Mouse (Mus musculus) stomach, embryonic 16.5 days (tissue): ENCODE data around the gene Bloc1s4. TPM values are rescaled to one million over a fixed set of nuclear protein-coding genes. Genes with fewer than 3 reads are reported as not detected.

ENCODE experiments used
- ATAC-seq: fragments of 200-750 bp; cut with Nextera tagmentation; 2 replicates; pipeline ENCODE4 v1.8.0; 2017; ENCODE audit warnings: moderate number of reproducible peaks, moderate TSS enrichment; ENCODE audit not compliant: insufficient read depth, low FRiP score
- H3K27ac ChIP-seq: fragments of 300-500 bp; sonication (generic); 2 replicates; pipeline ENCODE4 v1.5.1; 2014; ENCODE audit warnings: low read length
- H3K27me3 ChIP-seq: fragments of 300-500 bp; sonication (generic); 2 replicates; pipeline ENCODE4 v1.6.1; 2014; ENCODE audit warnings: low read length, control low read depth, mixed read lengths; ENCODE audit not compliant: control insufficient read depth, insufficient read depth
- H3K36me3 ChIP-seq: fragments of 300-500 bp; sonication (generic); 2 replicates; pipeline ENCODE4 v1.6.1; 2014; ENCODE audit warnings: low read length; ENCODE audit not compliant: control insufficient read depth, insufficient read depth
- H3K4me1 ChIP-seq: fragments of 300-500 bp; sonication (generic); 2 replicates; pipeline ENCODE4 v1.6.1; 2014; ENCODE audit warnings: low read length, control low read depth, mixed read lengths; ENCODE audit not compliant: control insufficient read depth, insufficient read depth
- H3K4me2 ChIP-seq: fragments of 300-500 bp; sonication (generic); 2 replicates; pipeline ENCODE4 v1.6.1; 2014; ENCODE audit warnings: low read depth, low read length, mixed read lengths
- H3K4me3 ChIP-seq: fragments of 300-500 bp; sonication (generic); replicated peaks from 2 replicates; pipeline ENCODE4 v1.5.1; 2014; ENCODE audit warnings: mild to moderate bottlenecking, low read length
- H3K9ac ChIP-seq: fragments of 300-500 bp; sonication (generic); 2 replicates; pipeline ENCODE4 v1.6.1; 2014; ENCODE audit warnings: low read length
- H3K9me3 ChIP-seq: fragments of 300-500 bp; sonication (generic); replicated peaks from 2 replicates; pipeline ENCODE4 v1.6.1; 2016; ENCODE audit warnings: low read length, control low read depth; ENCODE audit not compliant: control insufficient read depth
- WGBS: fragments of 180-500 bp; shearing (Covaris S2); extraction: QIAGEN DNeasy Blood & Tissue Kit; methylation state at CpG from one replicate; pipeline ENCODE4 v1.1.7; 2014; 5-methylcytosine and 5-hydroxymethylcytosine counted together
- polyA plus RNA-seq: library from polyadenylated mRNA; unstranded; fragments of >200 nt; fragmentation: Nextera tagmentation; extraction: Ambion mirVana; gene quantifications from 2 replicates; pipeline ENCODE4 v1.2.1, GENCODE M21; 2015

Bloc1s4 gene
- polyA plus RNA-seq, 1 experiment from 2014 or later = 18.3 TPM

DNA sequence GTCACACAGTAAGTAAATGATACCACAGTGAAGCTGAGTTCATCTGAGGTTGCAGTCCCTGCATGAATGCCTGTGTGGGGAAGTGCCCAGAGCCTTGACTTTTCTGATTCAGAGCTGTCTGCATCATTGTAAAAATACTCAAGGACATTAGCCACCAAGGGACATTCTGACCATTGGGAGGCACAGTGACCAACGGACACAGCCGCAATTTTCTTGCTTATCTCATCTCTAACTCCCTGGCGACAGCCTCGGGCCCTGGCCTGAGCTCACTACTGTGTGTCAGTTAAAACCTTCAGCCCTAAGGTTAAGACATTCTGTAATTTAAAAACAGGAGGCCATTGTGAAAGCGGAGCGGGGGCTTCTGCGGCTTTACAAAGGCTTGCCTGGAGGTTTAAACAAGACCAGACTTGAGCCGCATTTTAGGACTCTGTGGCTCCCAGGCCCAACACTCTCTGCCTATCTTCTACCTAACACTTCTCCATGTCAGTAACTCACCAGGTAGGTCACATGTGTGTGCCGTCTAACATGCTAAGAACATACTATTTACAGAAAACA lies 27.6 kb upstream of the Bloc1s4 start:
- no peak overlapping the region for H3K4me2 ChIP-seq
- H3K36me3 ChIP-seq = no peaks in the 10 kb centered on the region
- H3K9me3 ChIP-seq = peaks cover 10% of the 10 kb centered on the region; the same call in 1 of the 2 replicates
- no peaks in the 10 kb centered on the region for H3K27me3 ChIP-seq
- no peaks in the 10 kb centered on the region for H3K4me1 ChIP-seq
- ATAC-seq = no peak
- H3K27ac ChIP-seq = no peak overlapping the region
- WGBS = 30% methylated on average over 9 of the region's 9 CpGs
- no peak overlapping the region for H3K9ac ChIP-seq
- no peak overlapping the region for H3K4me3 ChIP-seq

GRCm38 (mm10) chr5:36775317-36775716 lies 26.9 kb upstream of the Bloc1s4 start:
- ATAC-seq = no peak
- Histone ChIP-seq H3K4me3 (no peak overlapping the region), H3K4me1 (no peaks in the 10 kb centered on the region), H3K9me3 (0 out of 2 replicates have a peak, but pooled peaks cover 4% of the 10 kb centered on the region), H3K36me3 (no peaks in the 10 kb centered on the region), H3K27me3 (no peaks in the 10 kb centered on the region), H3K9ac (no peak overlapping the region), H3K4me2 (no peak overlapping the region), H3K27ac (no peak overlapping the region)
- 78% methylated on average over 2 of the region's 2 CpGs for WGBS

DNA sequence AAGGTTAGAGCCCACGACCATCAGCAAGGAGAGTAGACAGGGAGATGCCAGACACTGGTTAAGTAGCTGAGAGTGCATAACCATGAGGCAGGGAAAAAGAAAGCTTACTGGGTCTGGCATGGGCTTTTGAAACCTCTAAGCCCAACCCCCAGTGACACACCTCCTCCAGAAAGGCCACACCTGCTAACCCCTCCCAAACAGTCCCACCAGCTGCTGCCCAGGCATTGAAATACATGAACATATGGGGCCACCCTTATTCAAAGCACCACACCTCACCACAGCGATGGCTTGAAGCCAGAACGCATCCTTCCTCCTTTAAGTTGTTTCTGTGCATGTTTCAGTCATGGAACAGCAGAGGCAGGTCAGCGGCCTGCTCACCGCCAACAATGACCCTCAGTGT lies 24.1 kb upstream of the Bloc1s4 start:
- no peak for ATAC-seq
- H3K36me3 ChIP-seq = no peaks in the 10 kb centered on the region
- H3K27me3 ChIP-seq = no peaks in the 10 kb centered on the region
- WGBS = 82% methylated on average over 5 of the region's 5 CpGs
- no peak overlapping the region for H3K27ac ChIP-seq
- H3K9me3 ChIP-seq = no peaks in the 10 kb centered on the region
- H3K4me1 ChIP-seq = no peaks in the 10 kb centered on the region
- no peak overlapping the region for H3K9ac ChIP-seq
- no peak overlapping the region for H3K4me3 ChIP-seq
- no peak overlapping the region for H3K4me2 ChIP-seq

- Histone ChIP-seq H3K9ac (no peak overlapping the region), H3K4me1 (no peaks in the 10 kb centered on the region), H3K36me3 (no peaks in the 10 kb centered on the region), H3K27me3 (no peaks in the 10 kb centered on the region), H3K4me3 (no peak overlapping the region), H3K9me3 (no peaks in the 10 kb centered on the region), H3K4me2 (no peak overlapping the region), H3K27ac (no peak overlapping the region)
- ATAC-seq = no peak
- 68% methylated on average over 3 of the region's 3 CpGs for WGBS
Measured at GRCm38 (mm10) chr5:36769603-36770002, 21.2 kb upstream of the Bloc1s4 start.

DNA sequence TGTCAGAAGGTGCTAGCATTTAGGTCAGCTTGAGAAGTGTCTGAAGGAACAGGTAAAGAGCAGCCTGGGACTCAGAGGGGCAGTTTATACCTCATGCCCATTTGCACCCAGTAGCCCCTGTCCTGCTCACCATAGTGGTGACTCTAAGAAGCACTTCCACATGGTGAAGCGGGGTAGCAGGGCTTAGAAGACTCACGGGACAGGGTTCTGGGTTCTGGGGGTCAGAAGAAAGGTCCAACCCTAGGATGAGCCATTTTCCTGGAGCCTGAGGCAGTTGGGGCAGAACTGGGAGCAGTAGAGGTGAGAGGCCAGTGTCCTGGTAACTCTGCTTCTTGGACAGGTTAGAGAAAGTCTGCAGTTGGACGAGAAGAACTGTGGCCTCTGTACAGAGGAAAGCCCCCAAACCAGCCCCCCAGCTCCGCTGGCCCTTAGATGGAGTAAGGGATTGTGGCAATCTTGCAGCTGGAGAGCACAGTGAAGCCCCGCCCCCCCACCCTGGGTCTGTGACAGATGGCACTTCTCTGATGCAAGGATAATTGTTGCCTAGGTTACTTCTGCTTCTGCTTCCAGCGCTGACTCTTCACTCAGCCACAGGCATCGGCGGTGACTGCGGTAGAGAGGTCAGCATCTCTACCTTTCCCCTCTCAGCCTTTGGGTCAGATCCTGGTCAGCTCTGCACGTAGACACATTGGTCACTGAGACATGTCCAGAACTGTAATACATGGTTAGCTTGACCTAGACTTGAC lies 18.7 kb upstream of the Bloc1s4 start:
- H3K9ac ChIP-seq = no peak overlapping the region
- H3K9me3 ChIP-seq = no peaks in the 10 kb centered on the region
- H3K4me2 ChIP-seq = no peak overlapping the region
- no peaks in the 10 kb centered on the region for H3K36me3 ChIP-seq
- H3K4me3 ChIP-seq = no peak overlapping the region
- H3K4me1 ChIP-seq = no peaks in the 10 kb centered on the region
- no peaks in the 10 kb centered on the region for H3K27me3 ChIP-seq
- no peak for ATAC-seq
- WGBS = 28% methylated on average over 10 of the region's 10 CpGs
- no peak overlapping the region for H3K27ac ChIP-seq

DNA sequence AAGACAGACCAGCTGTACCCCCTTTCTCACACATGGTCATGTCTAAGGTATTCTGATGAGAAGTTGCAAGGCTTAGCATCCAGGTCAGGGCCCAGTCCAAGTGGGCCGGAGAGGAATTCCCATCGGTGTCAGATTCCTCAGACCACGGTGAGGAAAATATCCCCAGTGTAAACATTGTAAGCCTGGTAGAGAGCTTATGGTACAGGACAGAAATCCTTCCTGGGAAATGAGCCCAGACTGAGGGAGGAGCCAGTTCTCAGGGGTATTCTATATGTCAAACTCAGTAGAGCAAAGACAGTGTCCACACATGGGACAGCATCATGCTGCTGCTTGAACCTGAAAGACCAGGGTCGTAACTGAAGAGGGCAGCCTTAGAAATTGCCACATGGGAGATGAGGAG lies 11.4 kb upstream of the Bloc1s4 start:
- no peak overlapping the region; the same call in none of the 2 replicates for H3K27ac ChIP-seq
- H3K9me3 ChIP-seq = no peaks in the 10 kb centered on the region
- ATAC-seq = peak; percentile 66; the same call in 1 of the 2 replicates
- WGBS = 35% methylated on average over 4 of the region's 4 CpGs
- H3K4me3 ChIP-seq = no peak overlapping the region
- peaks cover 5% of the 10 kb centered on the region; the same call in 1 of the 2 replicates for H3K4me1 ChIP-seq
- H3K27me3 ChIP-seq = no peaks in the 10 kb centered on the region
- H3K4me2 ChIP-seq = no peak overlapping the region
- no peaks in the 10 kb centered on the region for H3K36me3 ChIP-seq
- H3K9ac ChIP-seq = no peak overlapping the region

DNA sequence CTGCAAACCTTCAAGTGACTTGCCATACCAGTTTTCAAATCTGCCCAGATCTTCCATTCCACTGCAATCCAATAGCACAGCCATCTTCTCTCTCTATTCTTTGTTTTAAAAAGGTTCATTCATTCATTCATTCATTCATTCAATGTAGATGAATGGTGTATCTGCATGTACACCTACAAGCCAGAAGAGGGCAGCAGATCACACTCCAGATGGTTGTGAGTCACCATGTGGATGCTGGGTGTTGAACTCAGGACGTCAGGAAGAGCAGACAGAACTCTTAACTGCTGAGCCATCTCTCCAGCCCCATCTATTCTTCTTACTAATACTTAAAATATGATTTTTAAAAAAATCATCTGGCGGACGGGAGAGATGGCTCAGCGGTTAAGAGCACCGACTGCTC lies 8.6 kb upstream of the Bloc1s4 start:
- 71% methylated on average over 5 of the region's 5 CpGs for WGBS
- H3K4me2 ChIP-seq = no peak overlapping the region
- no peak overlapping the region for H3K9ac ChIP-seq
- no peak overlapping the region for H3K27ac ChIP-seq
- peaks cover 5% of the 10 kb centered on the region; the same call in 1 of the 2 replicates for H3K4me1 ChIP-seq
- H3K9me3 ChIP-seq = no peaks in the 10 kb centered on the region
- no peaks in the 10 kb centered on the region for H3K36me3 ChIP-seq
- H3K4me3 ChIP-seq = no peak overlapping the region
- ATAC-seq = no peak
- H3K27me3 ChIP-seq = no peaks in the 10 kb centered on the region

- no peaks in the 10 kb centered on the region for H3K9me3 ChIP-seq
- WGBS = 70% methylated on average over 9 of the region's 9 CpGs
- no peak overlapping the region for H3K9ac ChIP-seq
- peaks cover 7% of the 10 kb centered on the region for H3K4me1 ChIP-seq
- H3K4me2 ChIP-seq = no peak overlapping the region
- no peak overlapping the region for H3K4me3 ChIP-seq
- no peaks in the 10 kb centered on the region for H3K27me3 ChIP-seq
- ATAC-seq = no peak
- H3K27ac ChIP-seq = no peak overlapping the region
- no peaks in the 10 kb centered on the region for H3K36me3 ChIP-seq
Measured at GRCm38 (mm10) chr5:36750119-36751078, 1.9 kb upstream of the Bloc1s4 start.
